Mouse (Mus musculus): Measurements from ENCODE around the gene Dnajc24.

The Dnajc24 gene

DNA sequence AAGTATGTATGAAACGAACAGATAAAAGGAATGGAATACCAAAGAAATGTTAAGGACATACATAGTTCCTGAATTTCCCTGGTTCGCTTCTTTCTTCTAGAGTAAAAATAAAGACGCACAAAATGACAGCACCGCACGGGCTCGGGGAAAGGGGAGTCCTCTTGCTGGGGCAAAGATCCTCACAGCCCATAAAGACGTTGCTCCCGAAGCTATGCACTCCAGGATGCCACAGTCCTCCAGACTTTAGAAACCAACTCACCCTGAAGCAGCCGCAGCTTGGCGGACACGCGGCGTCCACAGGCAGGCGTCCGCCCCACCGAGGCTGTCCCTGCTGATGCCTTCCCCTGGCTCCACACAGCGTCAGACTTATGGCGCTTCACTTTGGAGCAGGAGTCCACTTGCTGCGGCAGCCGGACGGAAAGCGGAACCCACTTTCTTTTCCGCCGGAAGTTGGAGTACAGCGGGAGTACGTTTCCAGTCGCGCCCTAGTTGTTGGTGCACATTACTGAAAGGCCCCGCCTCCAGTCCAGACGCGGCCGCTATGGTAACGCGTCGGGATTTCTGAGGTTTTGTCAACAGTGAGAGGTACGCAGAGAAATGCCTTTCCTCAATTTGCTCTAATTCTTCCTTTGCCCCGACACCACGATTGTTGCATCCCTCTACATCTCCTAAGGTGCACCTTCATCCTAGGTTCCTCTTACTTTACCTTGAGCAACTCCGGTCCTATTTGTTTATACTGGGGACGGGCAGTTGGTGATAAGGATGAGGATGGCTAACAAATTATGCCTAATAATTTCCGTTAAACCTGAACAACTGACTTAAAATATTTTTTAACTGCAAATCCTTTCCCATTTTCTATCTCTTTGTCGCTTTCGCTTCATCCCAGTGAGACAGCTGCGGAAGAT, at the start of gene Dnajc24:
Gene Dnajc24 (minus strand): TSS at position 715 of the 905 bp plus-strand sequence.
- DNase-seq: peak; percentile 93

DNA sequence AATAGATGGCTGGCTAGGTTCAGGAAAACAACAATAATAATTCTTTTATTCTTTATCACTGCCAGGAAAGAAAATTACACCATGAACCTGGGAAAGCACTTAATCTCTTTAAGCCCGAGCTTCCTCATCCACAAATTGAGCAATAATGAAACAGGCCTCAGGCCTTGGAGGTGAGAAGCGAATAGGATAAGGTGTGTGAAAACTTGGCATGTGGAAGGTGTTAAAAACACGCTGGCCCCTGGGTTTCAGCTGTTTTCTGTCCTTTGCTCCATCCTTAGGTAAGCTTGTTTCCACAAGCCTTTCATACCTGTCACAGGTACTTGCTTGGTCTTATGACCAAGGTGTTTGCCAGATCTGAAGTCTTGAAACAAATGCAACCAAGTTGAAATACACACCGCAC, 43.3 kb upstream of the Dnajc24 start:
- DNase-seq: no peak

DNA sequence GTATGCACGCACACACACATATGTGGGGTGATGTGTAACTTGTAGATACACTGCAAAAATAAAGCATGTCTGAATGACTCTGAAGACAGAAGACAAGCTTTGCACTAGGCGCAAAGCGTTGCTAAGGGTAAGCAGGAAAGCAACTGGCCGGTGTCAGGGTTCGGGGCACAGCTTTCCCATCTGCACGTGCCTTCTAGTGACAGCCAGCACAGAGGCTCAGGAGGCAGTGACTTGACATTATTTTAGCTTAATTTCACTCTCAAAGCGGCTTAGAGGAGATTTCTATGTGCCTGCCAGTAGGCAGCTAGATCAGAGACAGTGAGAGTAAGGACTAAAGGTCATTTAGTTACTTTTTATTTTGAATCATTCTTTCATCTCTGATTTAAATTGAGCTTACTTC, 39.1 kb upstream of the Dnajc24 start:
- DNase-seq: no peak

DNA sequence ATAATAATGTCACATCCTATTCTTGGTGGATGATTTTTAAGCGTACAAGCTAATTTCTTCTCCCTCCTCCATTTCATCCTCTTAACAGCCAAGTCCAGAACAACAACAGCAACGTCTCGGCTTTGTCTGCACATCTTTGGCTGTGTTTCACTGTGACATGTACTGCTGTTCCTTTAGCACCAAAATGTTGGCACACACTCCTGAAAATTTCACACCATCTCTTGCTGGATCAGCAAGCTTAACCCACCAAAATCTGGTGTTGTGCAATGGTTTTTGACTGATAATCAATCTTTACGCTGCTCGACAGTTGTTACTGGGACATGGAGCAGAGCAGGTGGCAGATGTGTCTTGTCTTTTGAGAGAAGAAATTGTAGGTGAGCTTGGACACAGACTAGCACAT, 38.6 kb upstream of the Dnajc24 start:
- DNase-seq: no peak

DNA sequence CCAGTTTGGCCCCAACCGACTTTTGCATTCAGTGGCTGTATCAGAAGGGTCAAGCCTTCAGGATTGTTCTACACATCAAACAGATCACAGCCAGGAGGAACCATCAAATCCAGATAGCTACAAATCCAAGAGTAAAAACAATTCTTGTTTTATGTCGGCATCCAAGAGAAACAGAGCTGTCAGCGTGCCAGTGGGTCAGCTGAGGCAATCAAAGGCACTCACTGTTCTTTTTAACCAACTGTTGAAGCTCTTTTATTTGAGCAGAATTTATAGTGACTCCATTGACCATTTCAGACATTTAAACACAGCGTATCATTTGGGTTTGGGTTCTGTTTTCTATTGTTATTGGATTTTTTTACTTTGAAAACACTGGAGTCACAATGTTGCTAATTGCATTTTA, 34.9 kb upstream of the Dnajc24 start:
- peak; percentile 22 for DNase-seq

DNA sequence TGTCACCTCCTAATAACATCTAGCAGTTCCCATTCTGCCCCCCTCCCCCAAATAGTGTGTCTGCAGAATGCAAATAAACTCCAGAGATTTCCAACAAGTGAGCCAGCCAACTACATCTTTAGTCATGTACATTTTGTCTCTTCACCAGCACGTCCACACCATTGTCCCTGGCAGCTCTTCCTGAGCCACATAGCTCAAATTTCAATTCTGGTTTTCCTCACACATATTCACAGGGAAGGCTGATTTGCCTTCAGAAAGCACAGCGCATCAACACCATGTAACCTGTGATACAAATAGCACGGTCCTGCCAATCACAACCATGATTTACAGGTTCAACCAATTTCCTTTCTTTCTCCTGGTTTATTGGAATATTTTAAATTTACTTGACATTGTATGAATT, 21.5 kb upstream of the Dnajc24 start:
- no peak for DNase-seq

DNA sequence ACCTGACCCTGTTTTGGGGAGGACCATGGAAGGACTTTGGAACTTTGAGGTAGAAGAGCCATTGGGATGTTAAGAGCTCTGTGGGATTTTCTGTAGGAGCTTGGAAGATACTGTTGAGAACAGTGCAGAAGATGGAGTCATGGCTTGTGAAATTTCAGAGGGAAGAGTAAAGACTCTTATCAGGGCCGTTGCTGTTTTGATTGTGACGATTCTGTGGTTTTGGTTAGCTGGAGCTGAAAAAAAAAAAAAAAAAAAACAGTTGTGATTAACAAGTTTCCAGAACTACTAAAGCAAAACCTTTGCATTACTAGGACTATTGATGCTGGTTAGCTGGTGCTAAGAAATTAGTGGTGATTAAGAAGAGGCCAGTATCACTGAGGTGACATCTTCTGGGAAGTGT, 5.1 kb upstream of the Dnajc24 start:
- no peak for DNase-seq

DNA sequence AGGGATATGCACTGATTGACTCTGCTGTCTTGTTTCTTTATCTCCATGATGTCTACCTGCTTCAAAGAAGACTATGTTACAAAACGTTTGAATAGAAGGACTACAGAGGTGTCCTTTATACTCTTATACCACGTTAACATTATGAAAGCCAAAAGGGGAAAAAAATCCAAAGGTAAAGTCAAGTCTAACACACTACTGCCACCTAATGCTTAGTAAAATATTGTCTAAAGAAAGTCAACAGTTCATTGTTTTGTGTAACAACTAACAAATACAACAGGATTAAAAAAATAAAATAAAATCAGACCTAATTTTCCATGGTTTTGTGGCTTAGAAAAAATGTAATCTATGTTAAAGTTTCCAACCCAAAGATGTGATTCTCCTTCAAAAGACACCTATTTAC, 15.3 kb downstream of the Dnajc24 start:
- DNase-seq: no peak

DNA sequence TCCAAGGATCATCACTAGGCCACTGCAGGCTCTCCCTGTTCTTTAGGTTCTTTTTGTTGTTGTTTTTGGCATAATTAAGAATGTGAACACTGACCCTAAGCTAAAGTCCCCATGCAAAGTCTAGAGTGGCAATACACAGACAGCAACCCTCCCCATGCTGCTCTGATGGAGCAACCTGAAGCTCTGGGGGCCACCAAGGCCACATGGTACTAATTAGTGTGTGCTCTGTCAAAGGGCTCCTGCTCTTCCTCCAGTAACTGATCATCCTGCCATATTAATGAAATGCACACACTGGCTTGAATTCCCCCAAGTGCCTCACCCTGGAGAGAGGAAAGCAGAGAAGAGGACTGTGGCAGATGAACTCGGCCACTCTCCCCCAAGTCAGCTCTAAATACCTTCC, 16.2 kb downstream of the Dnajc24 start:
- no peak for DNase-seq

DNA sequence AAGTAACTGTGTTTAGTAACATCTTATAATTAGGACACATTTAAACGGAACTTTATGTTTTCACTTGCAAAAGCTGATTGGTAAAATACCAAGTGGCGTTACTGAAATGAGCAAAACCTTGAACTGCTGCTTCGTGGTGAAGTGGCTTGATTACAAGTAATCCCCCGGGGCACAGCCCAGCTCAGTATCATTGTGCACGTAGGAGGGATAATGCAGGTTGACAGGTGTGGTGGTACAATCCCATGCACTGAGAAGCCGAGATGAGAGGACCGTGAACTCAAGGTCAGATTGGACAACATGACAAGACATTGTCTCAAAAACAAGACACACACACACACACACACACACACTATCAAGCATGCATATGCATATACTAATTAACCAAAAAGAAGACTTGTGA, 18.1 kb downstream of the Dnajc24 start:
- no peak for DNase-seq

DNA sequence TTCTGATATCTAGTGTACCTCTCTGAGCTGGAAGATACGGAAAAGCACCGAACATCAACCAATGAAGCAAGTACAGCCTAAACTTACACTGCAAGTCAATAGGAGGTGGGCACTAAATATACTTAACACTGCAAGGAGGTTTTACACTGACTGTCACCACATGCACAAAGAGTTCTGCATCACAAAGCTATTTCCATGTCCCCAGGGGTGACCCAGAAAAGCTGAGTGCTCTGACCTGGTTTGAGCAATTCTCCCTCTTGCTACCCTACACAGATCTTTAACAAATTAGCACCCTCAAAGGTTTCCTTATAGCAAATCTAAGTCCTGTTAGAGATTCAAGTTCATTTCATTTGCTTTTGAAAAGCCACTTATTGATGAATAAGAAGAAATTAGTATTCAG, 25.3 kb downstream of the Dnajc24 start:
- DNase-seq: no peak

DNA sequence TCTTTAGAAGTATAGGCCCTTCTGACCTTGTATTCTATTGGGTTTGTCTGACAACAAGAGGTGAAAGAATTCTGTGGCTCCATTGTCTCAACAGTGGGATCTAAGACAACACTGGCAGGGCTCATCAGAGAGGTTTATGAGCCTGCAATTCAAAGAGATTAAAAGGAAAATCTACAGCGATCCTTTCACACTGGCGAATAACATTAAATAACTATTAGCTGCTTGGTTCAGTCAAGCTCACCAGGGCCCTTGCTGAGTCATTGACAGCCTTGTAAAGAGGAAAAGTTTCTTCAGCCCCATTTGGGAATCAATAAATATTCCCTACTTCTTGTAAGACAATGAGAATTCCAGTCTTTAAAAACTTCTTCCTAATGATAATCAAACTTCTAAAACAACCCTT, 29.4 kb downstream of the Dnajc24 start:
- DNase-seq: no peak

DNA sequence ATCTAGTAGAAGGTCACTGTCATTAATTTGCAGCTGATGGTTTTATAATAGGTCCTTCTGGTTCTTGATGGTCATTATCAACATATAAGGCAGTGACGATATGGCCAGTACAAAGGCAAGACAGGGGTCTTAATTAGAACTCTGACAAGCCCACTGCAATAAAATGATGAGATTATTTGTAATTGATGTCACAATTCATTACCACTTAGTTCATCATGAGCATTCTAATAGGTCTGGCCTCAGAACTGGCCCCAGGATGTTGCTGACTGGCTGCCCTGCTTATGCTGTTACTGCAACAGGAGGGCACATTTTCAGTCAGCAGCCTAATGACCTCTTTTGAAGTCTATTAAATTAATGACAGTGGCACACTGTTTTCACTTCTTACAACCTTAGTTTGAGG, 39.9 kb downstream of the Dnajc24 start:
- no peak for DNase-seq

DNA sequence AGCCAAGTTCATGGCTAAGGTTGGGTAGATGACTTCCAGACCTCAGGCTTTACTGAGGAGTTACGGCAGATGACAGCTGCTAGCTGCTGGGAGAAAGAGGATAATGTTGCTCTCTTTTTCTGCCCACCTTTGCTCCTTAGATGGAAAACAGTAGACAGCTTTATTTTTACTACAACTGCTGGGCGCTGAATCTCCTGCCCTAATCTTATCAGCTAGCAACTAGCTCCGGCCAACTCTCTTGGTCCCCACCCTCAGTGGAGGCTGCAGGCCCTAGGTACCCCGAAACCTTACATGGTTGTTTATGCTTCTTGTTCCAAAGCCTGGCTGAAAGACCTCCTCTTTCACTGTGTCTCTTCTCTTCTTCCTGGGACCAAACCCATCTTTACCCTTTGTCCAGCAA, 49.5 kb downstream of the Dnajc24 start:
- DNase-seq: no peak

DNA sequence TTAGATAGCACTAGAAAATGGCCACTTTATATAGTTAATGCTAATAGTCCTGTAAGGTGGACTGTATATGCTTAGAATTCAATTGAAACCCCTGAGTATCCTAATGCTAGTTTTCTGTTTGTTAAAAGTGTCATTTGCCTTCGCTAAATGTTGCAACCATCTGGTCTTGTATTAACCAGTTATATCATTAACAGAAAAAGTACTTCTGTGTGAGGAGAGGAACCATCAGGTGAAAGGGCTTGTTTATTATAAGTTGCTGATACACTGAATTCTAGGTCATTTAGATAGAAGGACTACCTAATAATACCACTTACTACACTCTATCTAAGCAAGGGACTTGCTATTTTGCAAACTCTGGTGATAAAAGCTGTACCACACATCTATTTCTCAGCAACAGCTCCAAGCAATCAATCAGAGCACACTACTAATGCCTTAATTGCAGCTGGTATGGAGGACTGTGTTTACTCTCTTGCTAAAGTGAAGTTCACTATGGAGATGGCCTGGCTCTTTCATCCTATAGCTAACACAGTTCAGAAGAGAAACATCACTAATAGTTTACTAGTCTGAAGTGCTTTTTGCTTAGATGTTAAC, 51.9 kb downstream of the Dnajc24 start:
- DNase-seq: no peak

DNA sequence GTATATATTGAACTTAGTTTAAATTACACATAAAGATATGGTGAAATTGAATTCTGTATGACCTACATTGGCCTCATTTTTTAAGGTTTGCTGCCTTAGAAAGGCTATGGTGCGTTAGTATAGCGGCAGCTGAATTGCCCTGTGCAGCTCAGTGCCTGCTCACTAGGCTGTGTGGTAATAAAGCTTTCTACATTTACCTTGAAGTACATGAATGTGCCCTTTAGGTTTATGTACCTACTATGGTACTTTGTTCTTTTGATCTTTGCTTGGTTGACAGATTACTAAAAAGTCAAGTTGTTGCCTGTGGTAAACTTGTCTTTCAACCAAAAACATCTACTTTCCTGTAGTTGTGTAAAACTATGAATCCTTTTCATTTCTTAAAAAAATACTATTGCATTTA, 53.2 kb downstream of the Dnajc24 start:
- DNase-seq: no peak

DNA sequence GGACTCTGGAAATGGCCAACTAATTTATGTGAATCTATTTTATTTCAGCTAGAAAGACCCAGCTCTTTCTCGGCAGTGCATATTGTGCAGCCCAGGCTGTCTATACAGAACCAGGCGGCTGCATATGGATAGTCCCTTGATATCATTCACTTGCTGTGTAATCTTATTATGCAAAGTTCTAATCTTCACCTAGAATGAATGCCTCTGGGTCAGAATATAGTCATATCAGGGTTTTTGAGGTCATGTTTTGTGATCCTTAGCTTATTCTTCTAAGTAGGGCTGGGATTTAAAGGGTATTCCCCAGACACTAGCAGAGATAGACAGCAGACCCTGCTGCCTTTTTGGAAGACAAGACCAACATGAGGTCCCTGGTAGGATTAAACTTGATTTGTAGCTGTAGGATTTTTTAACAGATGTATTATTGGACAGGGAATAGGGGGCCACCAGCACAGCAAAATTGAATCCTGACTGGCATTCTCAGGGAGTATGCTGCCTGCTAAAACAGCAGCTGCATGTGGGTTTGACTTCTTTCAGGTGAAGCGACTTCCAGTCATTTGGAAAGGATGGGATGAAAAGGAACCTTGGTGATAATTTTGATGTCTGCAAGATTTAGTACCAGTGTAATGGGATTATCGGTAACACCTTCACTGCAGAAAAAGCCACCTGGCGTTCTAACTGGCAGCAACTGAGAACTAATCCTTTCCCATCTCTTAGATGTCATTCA, 85.6 kb downstream of the Dnajc24 start:
- DNase-seq: no peak
